Mouse (Mus musculus) kidney, postnatal 10 days (tissue): ENCODE data around the gene Gstp2.
"Not testable (repeated sequence)": the region's sequence is repeated elsewhere in the genome, so short reads cannot be mapped to it uniquely, and the experiment has no call there.

Source experiments
- DNase-seq: peaks from one replicate; pipeline ENCODE4 v3.0.0; 2021; ENCODE audit warnings: mixed read lengths

Gene Gstp2

DNA sequence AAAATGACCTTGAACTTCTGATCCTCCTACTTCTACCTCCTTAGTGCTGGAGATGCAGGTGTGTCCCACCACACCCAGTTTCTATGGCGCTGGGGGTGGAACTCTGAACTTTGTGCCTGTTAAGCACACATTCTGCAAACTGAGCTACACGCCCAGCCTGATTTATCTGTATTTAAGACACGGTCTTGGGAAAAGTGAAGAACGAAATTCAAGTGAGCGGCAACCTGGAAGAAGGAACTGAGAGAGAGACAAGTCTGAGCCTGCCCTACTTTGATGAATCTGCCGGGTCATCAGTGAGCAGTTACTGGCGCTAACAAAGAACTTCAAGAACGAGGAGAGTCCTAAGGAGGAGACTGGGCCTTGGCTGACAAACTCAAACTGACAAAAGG lies 1.0 kb upstream of the Gstp2 start:
- no peak for DNase-seq

- not testable (repeated sequence) for DNase-seq
Measured at GRCm38 (mm10) chr19:4044109-4044508, 1.7 kb downstream of the Gstp2 start.

GRCm38 (mm10) chr19:4042124-4042523 lies 3.7 kb downstream of the Gstp2 start:
- DNase-seq = peak; percentile 38

DNA sequence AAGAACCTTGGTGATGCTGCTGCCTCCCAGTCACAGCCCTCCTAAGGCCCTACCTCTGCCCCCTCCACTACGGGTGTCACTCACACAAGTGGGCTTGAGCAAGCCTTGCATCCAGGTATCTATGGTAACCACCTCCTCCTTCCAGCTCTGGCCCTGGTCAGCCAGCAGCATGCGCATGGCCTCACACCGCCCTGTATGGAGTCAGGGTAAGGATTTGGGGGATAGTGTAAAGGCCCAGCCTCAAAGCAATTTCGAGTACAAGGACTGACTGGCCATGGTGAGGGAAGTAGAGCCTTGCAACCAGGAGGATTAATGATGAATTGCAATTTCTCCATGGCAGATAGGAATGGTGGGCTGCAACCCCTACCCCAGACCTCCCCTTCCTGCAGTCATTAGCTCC lies 4.3 kb downstream of the Gstp2 start:
- not testable (repeated sequence) for DNase-seq

DNA sequence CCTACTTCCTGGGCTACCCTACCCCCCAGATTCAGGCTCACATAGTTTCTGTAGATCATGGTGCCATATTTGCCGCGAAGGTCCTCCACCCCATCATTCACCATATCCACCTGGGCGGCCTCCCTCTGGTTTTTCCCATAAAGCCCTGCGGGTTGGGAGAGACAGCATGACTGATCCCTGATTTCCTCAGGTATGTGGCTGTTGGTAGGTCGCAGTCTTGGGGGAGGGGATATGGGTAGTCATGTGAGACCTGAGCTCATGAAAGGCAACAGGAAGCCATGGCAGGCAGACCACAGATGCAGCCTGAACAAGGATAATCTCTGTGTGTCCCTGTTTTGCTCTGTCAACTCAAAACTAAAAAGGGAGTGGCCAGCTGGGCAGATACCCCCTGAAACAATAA lies 4.9 kb downstream of the Gstp2 start:
- DNase-seq = not testable (repeated sequence)

DNA sequence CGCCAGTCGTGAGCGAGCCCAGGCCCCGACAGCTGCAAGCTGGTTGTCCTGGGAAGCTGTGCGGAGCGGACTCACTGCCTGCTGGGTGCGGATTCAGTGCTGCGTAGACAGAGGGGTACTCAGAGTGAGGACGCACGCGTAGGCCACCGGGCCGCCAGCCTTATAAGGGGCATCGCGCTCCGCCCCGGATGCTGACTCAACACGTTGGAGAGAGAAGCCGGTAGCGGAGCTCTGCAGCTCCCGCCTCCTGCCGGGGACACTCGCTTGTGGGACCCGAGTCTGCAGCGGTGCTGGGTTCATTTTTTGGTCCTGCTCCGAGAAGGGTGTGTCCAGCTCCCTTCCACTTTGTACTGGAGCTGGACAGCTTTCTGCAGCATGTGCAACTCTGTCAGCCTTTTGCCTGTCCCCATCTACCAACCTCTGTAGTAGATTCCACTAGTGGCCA lies 8.0 kb downstream of the Gstp2 start, which contains the start of gene Gstp1:
TSS of gene Gstp1 (minus strand) at position 198 of the 445 bp plus-strand sequence.
- peak; percentile 92 for DNase-seq

GRCm38 (mm10) chr19:4037154-4037787 lies 8.6 kb downstream of the Gstp2 start:
- DNase-seq = not testable (repeated sequence)

GRCm38 (mm10) chr19:4036327-4037045 lies 9.3 kb downstream of the Gstp2 start:
- DNase-seq = no peak

DNA sequence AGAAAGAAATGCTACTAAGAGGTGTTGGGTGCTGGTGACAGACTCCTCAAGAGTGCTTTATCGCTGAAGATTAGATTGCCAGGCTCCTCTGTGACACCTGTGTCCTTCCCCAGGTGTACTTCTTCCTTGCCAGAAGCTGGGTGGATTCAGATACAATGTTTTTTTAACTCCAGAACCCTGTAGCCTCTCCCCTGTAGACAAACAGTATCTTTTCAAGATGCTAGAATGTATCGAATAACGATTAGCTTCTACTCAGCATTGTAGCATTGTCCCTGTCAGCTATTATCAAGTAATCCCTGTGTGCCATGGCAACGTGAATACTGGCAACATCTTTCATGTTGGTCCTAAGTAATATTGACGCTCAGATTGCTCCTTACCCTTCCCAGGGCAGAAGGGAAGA lies 12.1 kb downstream of the Gstp2 start:
- no peak for DNase-seq

- DNase-seq = peak; percentile 43
Measured at GRCm38 (mm10) chr19:4033298-4033697, 12.5 kb downstream of the Gstp2 start.

DNA sequence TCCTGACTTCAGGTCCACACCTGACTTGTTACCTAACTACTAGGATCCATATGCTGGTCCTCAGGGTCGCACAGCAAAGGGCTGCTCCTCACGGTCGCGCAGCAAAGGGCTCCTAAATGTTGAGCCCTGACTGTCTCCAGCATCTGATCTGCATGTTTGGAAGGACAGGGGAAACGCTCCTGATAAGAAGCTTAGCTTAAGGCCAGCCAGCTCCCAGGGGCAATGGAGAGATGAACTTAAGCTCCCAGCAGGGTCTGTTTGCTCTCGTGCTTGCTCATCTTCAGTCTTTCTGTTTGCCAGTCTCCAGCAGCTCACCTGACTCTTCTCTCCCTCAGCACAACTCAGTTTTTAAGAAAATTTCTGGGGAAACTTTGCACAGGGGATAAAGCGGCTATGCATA lies 13.2 kb downstream of the Gstp2 start:
- no peak for DNase-seq

DNA sequence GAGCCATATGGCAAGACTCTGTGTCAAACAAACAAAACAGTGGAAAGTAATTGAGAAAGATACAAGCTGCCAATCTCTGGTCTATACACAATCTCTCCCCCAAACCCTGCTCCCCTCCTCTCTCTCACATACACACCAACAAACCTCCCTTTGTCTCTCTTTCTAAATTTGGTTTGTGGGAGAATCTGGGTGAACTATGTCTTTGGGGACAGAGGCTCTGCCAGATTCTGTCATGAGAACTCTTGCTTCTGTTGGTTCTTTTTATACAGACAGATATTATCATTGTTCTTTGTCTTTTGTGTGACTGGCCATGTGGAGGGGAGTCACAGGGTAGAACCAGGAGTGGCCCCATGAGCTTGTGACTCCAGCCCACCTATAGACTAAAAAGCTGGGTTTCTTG lies 18.2 kb downstream of the Gstp2 start:
- DNase-seq = no peak

DNA sequence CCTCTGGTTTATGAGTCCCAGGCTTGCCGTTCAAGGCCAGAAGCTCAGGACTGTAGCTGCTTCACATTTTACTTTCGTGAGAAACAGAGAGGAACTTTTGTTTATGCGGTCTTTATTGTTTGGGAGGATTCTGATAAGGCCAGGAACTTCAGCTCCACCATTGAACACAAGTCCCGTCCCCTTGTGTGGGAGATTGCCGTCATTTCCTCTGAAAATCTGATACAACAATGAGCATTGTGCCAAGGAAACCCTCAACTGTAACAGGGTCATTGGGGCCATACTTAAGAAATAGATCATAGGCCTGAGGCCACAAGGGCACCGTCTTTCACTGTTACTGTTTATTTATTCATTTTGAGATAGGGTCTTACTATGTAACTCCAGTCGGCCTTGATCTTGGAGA lies 22.6 kb downstream of the Gstp2 start:
- DNase-seq = no peak

DNA sequence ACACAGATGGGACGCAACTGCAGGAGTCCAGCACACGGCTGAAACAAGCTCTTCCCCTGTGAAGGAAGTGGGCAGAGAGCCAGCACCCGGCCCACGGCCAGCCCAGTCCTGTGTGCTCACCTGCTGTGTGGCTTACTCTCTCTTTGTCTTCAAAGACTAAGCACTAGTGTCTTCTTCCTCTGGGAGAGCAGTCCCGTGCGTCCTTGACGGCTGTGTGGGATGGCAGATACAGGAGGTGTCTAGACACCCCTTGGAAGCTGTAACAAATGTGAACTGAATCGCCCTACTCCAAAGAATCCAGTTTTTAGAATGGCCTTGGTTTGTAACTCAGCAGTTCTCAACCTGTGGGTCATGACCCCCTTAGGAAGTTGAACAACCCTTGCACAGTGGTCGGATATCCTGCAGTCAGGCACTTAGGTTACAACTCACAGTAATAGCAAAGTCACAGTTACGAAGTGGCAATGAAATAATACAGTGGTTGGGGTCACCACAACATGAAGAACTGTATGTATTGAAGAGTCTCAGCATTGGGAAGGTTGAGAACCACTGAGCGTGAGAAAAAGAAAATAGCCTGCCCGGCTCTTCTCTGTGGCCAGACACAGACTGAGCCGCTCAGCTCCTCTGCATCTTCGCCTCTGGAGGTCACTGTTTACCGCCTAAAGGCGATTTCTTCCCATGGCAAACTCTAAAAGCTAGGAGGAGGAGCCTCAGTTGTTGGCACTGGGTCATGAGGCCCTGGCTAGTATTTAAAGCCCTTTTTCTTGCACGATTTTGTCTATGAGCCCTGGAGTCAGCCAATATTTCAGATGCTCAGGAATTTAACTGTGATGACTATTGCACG lies 26.9 kb downstream of the Gstp2 start:
- DNase-seq = peak; percentile 89

DNA sequence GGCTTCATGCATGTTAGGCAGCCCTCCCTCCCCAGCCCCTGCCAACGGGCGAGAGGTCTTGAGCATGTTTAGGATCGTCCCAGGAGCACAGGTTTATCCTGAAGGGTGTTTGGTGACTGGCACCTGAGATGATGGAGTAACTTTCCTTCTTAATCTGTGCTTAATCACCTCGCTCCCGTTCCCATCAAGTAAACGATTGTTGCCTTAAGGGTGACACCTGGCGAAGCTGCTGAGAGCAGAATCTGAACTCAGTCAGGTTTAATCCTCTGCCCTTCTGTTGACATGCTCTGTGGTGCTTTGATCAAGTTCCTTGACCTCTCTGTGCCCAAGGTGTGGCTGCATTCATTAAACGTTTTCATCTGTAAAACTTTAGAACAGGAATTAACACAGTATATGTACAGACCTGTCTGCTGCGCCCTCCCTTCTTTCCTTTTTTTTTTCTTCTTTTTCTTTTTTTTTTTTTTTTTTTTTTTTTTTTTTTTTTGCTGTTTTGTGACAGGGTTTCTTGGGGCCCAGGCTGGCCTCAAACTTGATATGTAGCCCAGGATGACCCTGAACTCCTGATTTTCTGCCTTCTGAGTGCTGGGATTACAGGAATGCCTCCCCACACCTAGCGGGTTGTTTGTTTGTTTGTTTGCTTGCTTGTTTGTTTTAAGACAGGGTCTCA lies 27.8 kb downstream of the Gstp2 start:
- no peak for DNase-seq

- DNase-seq = no peak
Measured at GRCm38 (mm10) chr19:4015635-4016034, 30.2 kb downstream of the Gstp2 start.

DNA sequence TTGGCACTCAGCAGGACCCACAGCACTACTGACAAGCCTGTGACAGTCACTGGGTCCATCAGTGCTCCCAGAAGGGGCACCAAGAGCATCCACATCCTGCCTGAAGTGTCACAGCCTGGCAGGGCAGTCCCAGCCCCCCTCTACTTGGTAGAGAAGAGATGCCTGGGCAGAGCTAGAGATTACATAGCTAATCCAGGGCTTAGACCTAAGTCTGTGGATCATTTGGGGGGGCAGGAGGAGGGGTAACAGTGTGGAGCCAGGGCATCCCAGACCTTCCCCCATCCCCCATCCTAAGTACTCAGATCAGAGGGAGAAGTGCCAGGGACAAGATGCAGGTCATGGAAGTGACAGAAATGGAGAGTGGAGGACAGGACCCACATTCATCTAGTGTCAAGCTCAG lies 31.0 kb downstream of the Gstp2 start:
- no peak for DNase-seq

DNA sequence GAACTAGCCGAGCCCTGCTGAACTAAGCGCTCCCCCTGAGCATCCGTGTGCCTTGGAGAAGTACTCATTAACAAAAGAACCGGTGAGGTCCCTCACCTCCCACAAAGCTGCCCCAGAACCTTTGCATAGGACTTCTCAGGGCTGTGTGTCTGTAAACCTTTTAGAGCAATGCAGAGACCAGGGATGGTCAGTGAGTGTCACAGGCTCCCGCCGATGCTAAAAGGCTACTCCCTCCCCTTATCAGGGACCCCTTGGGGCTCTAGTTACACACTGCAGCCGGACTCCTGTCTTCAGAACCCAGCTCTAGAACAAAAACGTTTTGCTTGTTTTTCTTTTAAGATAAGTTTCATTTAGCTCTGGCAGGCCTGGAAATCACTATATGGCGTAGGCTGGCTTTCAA lies 32.8 kb downstream of the Gstp2 start:
- DNase-seq = no peak

- DNase-seq = peak; percentile 98
Measured at GRCm38 (mm10) chr19:4012432-4013022, 33.3 kb downstream of the Gstp2 start, which contains the start of gene Ndufv1. Gene Ndufv1, minus strand, starts transcription at chr19:4012806.

GRCm38 (mm10) chr19:4011086-4011485 lies 34.7 kb downstream of the Gstp2 start:
- DNase-seq = no peak

- no peak for DNase-seq
Measured at GRCm38 (mm10) chr19:4005971-4006370, 39.9 kb downstream of the Gstp2 start.

DNA sequence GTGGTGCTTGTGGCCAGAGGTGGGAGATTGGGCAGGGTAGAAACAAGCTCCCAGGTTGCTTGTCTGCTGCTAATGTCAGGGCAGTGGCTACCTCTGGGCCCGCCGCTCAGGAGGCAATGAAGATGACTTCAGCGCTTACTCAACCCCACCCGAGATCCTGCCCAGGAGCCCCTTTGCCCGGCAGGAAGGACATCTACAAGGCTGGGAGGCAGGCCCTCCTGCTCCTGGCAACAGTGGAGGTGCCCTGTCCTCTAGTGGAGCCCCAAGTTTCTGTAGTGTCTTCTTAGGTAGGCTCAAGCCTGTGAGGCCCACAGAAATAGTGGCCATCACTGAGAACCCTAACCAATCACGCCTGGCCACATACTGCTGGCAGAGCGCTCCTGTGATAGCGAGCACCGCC lies 40.7 kb downstream of the Gstp2 start:
- no peak for DNase-seq

DNA sequence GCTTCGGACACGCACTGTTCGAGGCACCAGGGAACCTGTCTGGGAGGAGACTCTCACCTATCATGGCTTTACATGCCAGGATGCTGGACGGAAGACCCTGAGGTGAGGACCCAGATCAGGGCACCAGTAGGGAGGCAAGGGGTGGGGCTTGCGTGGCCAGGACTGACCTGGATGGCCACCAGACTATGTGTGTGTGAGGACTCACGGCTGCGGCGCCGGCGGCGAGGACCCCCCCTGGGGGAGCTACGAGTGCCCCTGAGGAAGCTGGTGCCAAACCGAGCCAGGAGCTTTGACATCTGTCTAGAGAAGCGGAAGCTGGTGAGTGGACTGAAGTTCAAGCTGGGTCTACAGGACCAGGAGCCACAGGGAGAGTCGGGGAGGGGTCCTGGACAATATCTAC lies 41.5 kb downstream of the Gstp2 start:
- DNase-seq = no peak
